Mouse (Mus musculus): ENCODE measurements around the gene Sept5.
A peak's percentile ranks its signal among the peaks of the same experiment; 100 is the strongest.

The Sept5 gene

DNA sequence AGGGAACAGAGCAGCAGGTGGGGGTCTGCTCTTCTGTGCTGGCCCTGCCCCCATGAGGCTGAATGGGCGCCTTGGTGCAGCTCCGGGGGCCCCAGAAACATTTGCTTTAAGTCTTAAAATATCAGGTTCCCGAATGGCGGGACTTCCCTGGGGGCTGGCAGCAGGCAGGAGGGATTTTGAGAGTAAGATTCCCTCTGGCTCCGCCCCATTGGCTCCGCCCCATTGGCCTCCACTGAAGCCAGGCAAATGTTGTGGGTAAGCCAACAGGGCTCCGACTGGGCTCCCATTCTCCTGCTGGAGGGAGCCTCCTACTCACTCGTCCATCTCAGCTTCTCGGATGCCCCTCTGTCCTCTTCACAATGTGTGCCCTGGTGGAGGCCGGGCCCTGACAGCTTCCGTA is 21.5 kb downstream of the Sept5 start:
- DNase-seq, result no peak

DNA sequence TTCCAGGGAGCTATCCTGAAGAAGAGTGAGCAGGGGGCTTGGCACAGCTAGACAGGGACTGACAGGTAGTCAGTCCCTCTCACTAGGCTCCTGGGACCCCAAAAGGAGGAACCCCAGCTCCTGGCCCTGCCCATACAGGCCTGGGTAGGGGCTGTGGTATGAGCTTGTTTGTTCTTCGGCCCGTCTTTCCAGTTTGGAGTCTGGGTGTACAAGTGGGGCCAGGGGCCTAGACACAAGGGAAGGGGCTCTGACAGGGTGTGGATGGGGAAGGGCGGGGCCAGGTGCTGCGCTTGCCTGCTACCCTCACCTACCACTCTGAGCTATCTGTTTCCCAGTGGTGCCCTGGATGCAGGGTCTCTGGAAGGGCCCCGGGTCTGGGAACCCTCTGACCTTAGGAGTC is 24.0 kb downstream of the Sept5 start:
- no peak for DNase-seq

DNA sequence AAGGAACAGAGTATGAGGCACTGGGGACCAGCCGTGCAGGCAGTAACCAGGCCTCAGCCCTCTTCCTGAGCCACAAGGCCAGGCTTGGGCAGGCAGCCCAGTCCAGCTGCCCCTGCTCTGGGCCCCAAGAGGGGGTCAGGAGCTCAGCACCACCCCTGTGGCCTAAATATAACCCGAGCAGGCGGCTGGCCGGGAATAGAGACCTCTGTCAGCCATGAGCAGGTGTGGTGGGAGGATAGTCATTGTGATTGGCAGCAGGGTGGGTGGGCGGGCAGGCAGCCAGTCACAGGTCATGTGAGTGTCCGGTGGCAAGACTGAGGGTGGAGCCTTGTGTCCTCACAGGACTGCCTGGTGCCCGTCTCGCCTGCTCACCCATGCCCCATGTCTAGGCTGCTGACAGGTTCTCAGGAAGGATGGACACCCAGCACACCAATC is 25.5 kb downstream of the Sept5 start:
- DNase-seq, result no peak

DNA sequence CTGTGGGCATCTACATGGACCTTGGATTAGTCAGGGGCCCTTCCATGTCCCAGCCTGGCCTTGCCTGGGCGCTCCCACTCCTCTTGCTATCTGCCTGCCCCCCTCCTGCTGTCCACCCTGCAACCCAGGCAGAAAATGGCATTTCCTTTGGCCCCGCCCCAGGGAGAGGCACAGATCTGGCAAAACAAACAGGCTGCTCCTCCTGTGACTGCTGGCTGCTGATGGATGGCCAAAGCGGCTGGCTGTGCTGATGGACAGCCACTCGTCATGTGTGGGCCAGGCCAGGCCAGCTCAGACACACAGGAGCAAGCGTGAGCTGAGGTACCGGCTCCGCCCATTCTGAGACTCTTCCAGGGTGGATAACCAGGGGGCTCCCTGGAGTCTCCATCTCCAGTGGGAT is 28.3 kb downstream of the Sept5 start:
- no peak for DNase-seq

DNA sequence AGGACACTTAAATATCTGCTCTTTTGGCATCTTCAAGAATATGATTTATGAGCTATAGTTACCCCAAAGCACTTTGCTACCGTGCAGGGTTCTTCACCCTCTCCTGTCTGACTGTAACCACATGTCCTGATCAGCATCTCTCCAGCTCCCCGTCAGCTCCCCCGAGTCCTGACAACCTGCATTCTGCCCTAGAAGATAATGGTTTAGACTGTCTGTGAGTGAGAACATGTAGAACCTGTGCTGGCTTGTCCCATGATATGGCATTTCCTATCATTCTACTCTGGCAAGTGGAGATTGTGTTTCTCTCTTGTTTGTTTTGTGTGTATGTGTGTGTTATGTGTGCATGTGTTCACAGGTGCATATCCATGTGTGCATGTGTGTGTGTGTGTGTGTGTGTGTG is 31.7 kb downstream of the Sept5 start:
- DNase-seq, result no peak

DNA sequence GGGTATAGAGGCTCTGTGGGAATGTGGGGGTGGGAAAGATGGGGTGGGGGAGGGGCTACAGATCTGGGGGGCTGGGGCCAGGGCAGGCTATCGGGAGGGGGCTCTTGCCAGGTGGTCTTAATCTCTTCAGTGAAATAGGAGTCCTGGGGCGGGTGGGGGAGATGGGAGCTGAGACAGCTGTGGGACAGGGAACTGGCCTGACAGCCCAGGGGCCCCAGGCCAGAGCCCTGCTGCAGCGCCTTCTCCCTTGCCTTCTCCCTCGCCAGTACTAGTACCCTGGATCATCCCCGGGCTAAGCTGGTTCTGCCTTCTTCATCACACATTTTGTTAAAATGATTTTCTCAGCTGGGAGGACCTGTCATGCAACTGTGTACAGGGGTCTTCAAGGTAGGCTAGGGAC is 33.5 kb downstream of the Sept5 start:
- no peak for DNase-seq

DNA sequence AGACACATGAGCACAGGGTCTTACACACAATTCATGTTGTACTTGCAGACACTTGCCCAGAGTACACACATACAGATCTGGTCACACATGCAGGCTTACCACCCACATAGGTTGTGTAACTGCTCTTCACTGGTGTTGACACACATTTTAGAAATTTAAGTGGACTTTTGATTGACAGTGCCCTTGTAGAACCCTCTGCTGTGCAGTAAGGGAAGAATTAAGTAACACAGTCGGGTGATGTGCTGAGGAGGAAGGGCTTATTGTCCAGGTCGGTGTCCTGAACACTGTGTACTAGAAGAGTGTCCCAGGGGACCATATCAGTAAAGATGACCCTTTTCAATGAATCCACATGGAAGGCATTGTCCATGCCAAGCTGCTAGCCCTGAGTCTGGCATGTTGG is 35.8 kb downstream of the Sept5 start:
- no peak for DNase-seq

DNA sequence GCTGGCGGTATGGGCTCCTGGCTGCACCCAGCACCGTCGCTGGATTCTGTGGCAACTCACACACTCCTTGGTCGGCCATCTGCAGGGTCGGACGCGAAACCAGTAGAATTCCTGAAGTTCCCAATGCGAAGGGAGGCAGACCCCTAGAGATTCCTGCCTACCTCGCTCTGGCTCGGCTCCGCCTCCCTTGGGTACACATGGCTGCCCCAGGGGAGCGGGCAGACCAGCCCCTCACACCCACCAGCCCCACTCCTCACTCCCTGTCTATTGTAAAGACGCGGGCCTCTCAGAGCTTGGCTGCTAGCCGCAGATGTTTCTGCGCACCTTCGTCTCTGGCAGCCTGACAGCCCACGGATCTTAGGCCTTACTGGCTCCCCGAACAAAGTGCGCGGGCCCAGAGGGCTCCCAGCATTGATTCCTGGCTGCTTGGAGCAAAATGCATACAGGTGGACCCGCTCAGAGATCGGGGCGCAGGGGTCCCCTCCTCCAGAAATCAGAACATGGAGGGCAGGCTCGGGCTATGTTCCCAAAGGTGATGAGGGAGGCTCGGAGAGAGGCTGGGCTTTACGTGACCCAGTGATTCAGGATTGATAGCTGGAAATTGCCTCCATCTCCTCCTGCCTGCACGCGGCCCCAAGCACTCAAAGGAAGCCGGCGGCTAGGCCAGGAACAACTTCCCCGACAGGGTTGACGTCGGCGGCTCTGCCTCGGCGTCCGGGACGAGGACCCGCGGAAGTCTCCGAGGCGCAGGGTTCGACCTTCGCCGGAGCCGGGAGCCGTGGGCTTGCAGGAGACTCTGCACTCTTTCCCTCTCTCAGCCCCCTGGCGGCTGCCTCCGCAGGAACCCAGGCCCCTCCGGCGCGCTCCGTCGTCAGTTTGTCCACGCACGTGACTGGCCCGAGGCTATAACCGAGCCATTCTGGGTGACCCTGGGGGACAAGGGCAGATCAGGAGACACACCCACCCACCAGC is 38.4 kb downstream of the Sept5 start:
- DNase-seq, result peak; percentile 19 to 20

DNA sequence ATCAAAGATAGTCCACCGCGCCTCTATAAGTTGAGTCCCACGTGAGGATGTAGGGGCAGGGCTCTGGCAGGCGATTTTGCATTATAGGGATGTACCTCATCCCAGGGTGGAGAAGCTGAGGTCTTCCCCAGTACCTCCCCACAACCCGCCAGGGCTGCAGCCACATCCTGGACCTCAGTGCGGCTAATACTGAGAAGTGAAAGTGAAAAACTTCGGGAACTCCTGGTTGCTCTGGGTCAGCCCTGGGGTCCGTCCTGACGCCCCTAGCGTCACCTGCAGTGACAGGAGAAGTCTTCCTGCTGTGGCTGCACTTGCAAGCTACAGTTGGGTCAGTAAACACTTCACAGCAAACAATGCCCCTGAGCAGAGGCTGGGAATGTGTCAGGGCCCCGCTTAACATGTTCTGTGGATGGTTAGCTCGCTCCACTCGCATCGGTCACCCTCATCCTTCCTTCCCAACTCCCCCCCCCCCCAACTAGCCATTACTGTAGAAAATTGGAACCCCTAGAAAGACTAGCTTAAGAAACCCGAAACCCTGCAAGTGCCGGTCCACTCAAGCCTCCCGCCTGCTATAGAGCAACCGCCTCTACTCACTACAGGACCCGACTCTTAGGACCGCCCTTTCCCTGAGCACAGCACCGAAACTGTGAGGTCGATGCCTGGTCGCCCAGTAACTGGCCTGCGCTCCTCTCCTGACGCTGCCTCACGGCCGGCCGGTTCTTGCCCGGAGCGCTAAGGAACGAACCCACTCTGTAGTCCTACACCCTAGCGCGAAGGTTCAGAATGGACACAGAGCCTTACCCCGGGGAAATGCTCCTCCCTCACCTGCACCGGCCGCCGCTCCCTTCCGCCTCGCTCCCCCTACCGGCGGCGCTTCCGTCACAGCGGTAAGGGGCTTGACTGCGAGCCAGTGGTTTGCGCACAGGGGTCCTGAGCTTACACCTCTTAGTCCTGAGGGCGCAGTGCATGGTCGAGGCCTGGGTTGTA is 39.7 kb downstream of the Sept5 start, which contains the start of gene Tbx1:
Gene Tbx1 (minus strand): TSS at position 868 of the 987 bp plus-strand sequence.
- peak; percentile 21 to 27 for DNase-seq

DNA sequence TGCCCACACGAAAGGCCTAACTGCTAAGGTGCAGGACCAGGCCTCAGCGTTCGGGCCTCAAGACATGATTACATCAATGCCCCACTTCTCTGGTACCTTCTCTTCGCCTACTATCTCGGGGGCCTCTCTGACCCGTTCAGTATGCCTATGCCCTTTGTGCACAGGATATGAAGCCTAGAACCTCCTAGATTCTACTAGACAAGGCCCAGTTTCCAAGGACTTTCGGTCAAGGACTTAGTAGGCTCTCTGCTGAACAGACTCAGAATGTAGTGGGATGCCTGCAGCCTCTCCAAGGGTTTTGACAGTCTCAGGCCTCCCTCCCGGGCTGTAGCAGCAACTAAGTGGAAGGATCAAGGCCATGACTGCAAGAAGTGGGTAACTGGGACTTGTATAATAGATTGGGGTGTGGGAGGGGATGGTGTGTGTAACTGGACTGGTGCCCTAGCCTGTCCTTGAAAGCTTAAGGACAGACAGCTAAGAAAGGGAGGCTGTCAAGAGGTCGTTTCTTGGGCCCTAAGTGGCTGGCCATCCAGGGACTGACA is 40.6 kb downstream of the Sept5 start:
- no peak for DNase-seq

DNA sequence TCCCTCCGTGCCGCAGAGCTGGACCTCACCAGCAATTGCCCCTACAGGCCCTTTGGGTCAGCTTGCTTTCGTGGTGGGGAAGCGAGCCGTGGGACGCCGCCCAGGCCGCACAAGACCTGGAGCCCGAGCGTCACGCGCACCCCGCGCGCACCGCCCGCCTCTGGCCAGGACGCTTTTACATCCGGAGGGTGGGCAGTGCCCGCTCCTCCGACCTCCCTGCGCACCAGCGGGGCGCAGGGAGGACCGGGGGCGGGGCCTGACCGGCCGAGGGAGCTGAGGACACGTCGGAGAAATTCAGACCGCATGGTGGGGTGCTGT is 41.1 kb downstream of the Sept5 start:
- no peak for DNase-seq

DNA sequence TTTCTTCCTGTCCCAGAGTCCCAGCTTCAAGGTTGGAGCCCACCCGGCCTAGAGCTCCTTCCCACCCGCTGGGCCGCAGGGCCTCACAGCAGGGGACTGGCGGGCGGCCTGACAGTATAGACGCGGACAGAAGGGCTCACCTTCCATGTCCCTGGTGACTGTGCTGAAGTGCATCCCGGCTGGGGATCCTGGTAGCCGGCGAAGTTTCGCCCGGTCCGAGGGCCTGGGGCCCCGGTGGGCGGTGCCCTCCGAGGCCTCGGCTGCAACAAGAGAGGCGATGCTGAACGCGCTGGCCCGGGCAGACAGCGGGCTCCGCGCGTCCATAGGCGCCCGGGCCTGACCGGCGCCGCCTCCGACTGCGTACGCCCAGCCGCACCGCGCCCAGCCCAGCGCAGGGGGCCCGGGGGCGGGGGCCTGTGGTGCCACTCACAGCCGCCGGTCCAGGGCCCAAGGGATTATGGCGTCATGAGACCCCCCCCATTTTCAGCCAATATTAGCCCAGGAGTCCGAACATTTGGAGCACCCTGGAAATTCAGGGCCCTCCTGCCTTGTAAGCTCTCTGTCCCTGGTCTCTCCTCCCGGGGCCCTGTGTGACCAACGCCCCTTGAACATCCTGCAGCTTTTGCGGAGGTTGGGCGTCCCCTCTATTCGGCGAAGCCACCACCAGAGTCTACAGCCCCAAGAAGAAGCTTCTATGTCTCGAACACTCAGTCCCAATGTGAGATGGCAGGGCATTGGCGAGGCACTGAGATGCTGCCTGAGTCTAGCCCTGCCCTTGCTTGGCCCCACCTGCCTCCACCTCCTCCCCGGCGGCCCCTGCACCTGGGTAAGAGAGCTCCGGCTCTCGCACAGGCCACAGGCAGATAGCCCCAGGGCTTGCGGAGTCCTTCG is 41.7 kb downstream of the Sept5 start:
- DNase-seq, result no peak

DNA sequence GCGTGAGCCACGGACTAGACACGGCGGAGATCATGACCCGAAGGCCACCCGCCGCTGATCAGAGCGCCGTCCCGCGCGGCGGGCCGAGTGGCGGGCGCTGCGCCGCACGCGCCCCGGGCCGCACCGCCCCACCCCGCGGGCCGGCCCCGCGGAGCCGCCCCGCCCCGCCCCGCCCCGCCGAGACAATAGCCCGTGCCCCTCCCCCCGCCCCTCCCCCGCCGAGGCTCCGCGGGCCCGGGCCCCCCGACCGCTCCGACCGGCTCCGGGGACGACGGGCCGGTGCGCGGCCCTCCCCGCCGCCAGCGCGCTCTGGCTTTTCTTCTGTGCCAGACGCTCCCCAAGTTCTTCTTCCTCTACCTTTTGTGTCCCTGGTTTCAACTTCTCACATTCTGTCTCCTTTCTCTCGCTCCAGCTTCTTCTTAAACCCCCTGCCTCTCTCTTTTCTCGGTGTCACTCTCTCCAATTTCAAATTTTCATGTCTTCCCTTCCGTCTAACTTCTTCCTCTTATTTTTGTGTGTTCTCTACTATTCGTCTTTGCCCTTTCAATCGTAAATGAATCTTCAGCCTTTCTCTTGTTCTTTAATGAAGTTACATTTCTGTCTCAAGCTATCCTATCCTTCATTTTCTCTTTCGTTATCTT is 42.7 kb downstream of the Sept5 start:
- DNase-seq, result no peak

DNA sequence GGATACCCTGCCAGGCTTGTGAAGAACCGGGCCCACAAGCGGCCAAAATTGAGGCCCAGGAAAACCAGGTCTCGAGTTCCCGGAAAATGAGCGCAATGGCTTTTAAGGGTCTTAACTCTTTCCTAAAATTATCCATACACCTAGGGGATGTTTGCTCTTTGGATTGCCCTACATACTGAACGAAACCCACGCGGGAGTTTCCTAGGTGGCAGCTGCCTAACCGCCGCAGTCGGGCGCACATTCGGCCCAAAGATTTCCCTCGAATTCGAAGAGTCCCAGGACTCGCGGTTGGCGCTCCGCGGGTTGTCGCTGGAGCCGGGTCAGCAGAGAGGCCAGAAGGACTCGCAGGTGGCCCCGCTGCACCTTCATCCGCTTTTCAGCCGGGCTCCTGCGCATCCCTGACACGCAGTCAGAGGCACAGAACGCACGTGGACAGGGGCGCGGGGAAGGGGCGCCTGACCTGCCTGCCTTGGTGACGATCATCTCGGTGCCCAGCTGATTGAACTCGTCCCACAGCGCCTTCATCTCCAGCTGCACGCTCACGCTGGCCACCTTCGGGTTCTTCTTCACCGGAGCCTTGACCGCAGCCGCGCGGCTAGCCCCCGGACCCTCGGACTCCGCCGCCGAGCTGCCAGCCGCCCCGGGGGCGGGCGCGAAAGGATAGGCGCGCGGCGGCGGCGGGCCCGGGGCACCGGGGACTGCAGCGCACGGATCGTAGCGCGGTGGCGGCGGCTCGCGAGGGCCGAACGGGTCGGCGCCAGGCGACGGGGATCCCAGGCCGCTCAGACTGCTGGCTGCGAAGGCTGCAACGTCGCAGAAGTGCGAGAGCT is 43.5 kb downstream of the Sept5 start:
- DNase-seq, result no peak

DNA sequence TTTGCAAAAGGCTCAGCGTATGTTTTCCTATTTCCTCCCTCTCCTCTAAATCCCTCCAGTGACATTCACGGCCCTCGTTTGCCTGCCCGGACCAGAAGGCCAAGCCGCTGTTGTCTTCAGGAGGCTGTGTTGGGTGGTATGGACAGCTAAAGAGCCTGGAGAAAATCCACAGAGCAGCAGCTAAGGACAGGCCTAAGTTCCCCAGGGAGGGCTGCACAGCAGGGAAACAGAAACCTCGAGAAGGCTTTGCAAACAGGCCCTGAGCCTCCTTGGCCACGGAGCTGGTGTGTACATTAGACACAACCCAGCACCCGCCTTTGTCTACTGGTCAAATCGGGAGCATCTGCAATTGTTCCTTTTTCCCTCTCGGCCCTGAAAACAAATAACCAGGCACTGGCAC is 44.1 kb downstream of the Sept5 start:
- no peak for DNase-seq

DNA sequence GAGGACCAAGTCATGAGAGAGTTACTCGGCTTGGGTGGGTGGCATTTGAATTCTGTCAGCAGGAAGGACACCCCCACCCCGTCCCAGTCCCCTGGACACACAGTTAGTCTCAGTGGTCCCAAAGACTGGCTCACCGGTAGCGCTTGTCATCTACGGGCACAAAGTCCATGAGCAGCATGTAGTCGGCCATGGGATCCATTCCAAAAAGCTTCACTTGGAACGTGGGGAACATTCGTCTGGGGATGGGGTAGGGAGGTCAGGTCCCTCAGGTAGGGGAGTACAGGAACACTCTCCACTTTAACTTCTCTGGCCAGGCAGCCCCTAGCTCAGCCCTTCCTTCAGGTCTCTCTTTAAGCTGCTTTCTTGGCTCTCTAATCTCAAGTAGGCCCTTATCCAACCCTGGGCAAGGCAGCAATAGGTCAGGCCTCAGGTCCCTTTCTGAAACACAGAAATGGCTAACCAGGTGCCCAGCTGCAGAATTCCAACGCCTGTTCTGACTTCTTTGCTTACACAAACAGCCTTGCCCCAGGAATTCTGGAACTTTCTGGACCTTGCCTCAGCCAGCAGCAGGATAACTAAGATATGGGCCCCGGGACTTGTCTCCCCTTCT is 44.7 kb downstream of the Sept5 start:
- no peak for DNase-seq

DNA sequence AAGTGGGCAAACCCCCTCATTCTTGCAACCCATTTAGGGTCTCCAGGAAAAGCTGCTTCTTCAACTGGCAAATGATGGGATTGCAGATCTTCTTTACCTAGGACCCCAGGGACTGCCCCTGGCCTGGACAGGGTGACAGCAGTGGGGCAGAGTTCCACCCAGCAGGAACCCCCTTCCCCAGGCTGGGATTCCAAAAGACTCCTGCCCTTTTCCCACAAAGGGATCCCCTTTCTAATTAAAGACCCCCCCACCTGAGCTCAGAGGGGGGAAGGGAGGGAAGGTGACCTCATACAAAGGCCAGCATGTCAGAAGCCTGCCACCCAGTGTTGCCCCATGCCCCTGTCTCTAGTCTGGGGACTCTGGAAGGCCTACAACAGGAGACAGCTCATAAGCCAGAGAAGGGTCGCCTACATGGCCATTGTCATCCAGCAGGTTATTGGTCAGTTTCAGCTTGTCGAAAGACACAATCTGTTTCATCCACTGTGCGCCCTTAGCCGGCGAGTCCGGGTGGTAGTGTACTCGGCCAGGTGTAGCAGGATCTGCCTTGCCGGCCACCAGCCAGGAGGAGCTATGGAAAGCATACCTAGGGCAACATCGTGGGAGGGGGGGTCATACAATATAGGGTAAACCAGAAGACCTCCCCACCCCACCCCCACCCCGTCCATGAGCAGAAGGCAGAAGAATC is 45.9 kb downstream of the Sept5 start:
- no peak for DNase-seq

DNA sequence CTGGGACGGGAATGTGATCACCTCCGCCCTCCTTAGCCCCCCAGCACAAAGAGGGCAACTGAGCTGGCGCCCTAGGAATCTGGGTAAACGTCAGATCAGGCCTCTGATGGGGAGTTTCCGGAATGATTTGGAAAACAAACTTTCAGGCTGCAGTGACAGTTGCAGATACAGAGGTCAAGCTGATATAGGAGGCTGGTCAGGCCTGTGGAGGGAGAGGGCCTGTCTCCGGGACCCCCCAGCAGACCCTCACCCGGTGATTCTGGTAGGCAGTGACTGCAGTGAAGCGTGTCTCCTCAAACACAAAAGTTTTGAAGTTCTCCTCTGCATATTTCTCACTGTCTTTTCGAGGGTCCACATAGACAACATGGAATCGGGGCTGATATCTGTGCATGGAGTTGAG is 46.6 kb downstream of the Sept5 start:
- no peak for DNase-seq

DNA sequence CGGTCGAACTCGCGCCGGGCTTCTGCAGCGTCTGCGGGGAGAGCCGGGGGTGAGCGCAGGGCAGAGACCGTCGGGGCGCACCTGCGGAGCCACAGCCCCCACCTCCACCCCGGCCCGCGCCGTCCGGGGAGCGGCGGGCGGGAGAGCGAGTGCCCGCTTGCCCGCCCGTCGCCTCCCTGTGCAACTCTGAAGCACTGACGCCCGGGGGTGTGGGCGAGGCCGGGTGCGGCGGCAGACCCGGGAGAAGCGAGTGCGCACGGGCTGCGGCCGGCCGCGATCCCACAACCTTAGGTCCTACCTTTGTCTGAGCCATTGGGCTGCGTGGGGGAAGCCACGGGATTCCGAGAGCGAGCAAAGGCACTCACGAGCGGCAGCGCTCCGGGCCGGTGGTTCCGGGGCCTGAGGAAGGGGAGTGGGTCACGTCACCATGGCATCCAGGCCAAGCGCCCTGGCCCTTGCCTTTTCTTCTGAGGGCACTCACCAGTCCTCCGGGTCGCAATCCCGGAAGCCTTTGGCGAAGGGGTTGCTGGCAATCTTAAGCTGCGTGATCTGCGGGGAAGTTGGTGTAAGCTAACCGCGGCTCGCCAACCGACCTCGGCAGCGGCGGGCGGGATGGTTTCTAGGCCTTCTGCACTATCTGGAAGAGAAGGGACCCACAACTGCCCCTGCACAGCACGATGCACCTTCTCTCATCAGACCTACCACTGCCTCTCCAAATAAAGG is 47.2 kb downstream of the Sept5 start:
- DNase-seq, result no peak

All from thymus, adult 18-20 months (tissue).